Mouse (Mus musculus) liver, embryonic 12.5 days (tissue): Measurements from ENCODE around the gene Caskin1. TPM values are rescaled to one million over a fixed set of nuclear protein-coding genes. Genes with fewer than 3 reads are reported as not detected.
A peak's percentile ranks its signal among the peaks of the same experiment; 100 is the strongest.

Experiments
- ATAC-seq: fragments of 200-750 bp; cut with Nextera tagmentation; 2 replicates; pipeline ENCODE4 v1.8.0; 2017; ENCODE audit warnings: moderate number of reproducible peaks, mild to moderate bottlenecking, moderate library complexity
- H3K27ac ChIP-seq: fragments of 300-500 bp; sonication (generic); 2 replicates; pipeline ENCODE4 v1.5.1; 2016; ENCODE audit warnings: mild to moderate bottlenecking
- H3K27me3 ChIP-seq: fragments of 300-500 bp; sonication (generic); replicated peaks from 2 replicates; pipeline ENCODE4 v1.6.1; 2016; ENCODE audit warnings: mild to moderate bottlenecking, moderate library complexity
- H3K36me3 ChIP-seq: fragments of 300-500 bp; sonication (generic); 2 replicates; pipeline ENCODE4 v1.6.1; 2016; ENCODE audit warnings: mild to moderate bottlenecking, moderate library complexity
- H3K4me1 ChIP-seq: fragments of 300-500 bp; sonication (generic); 2 replicates; pipeline ENCODE4 v1.6.1; 2016
- H3K4me2 ChIP-seq: fragments of 300-500 bp; sonication (generic); 2 replicates; pipeline ENCODE4 v1.6.1; 2016; ENCODE audit warnings: mild to moderate bottlenecking, moderate library complexity
- H3K4me3 ChIP-seq: fragments of 300-500 bp; sonication (generic); 2 replicates; pipeline ENCODE4 v1.5.1; 2016; ENCODE audit warnings: mild to moderate bottlenecking, moderate library complexity
- H3K9ac ChIP-seq: fragments of 300-500 bp; sonication (generic); 2 replicates; pipeline ENCODE4 v1.6.1; 2016; ENCODE audit warnings: mild to moderate bottlenecking, moderate library complexity
- H3K9me3 ChIP-seq: fragments of 300-500 bp; sonication (generic); replicated peaks from 2 replicates; pipeline ENCODE4 v1.6.1; 2016; ENCODE audit warnings: mild to moderate bottlenecking, moderate library complexity
- WGBS: fragments of 180-500 bp; shearing (Covaris S2); methylation state at CpG from one replicate; pipeline ENCODE4 v1.1.7; 2016; ENCODE audit not compliant: insufficient replicate concordance; 5-methylcytosine and 5-hydroxymethylcytosine counted together
- polyA plus RNA-seq: library from polyadenylated mRNA; unstranded; fragments of >200 nt; fragmentation: Nextera tagmentation; extraction: Ambion mirVana; gene quantifications from 2 replicates; pipeline ENCODE4 v1.2.1, GENCODE M21; 2016

Caskin1 gene
- polyA plus RNA-seq, 1 experiment from 2014 or later = 0.14 TPM

DNA sequence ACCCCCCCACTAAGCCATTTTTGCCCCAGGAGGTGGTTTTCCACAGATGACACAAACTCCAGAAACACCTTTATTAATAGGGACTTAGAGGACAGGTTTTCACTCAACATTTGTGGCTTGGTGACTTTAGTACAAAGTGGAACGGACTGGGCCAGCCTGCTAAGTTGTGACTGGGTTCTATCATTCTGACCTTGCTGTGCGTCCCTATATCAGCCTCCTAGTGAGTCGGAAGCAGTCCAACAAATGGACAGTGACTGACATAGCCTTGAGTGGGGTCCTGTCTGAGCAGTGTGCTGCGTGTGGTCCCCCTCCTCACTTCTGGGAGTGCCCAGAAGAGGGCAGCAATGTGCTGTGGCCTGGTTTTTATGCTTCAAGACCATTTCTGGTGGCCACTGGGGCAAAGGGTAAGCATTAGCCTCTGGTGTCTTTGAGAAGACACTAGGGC is 40.6 kb downstream of the Caskin1 start:
- Histone ChIP-seq H3K4me2 (peak overlapping the region; percentile 82), H3K9ac (peak overlapping the region; percentile 81), H3K4me1 (peaks cover 81% of the 10 kb centered on the region), H3K27ac (peak overlapping the region; percentile 88), H3K36me3 (peaks cover 34% of the 10 kb centered on the region), H3K27me3 (no peaks in the 10 kb centered on the region), H3K9me3 (no peaks in the 10 kb centered on the region), H3K4me3 (peak overlapping the region; percentile 93)
- WGBS = 1% methylated on average over 4 of the region's 4 CpGs
- no peak for ATAC-seq

GRCm38 (mm10) chr17:24529883-24530282 is 41.5 kb downstream of the Caskin1 start:
- 17% methylated on average over 5 of the region's 5 CpGs for WGBS
- Histone ChIP-seq H3K4me3 (peak overlapping the region; percentile 93), H3K9ac (peak overlapping the region; percentile 81), H3K27ac (peak overlapping the region; percentile 88), H3K27me3 (no peaks in the 10 kb centered on the region), H3K9me3 (no peaks in the 10 kb centered on the region), H3K4me2 (peak overlapping the region; percentile 82), H3K36me3 (peaks cover 27% of the 10 kb centered on the region), H3K4me1 (peaks cover 84% of the 10 kb centered on the region)
- no peak for ATAC-seq

DNA sequence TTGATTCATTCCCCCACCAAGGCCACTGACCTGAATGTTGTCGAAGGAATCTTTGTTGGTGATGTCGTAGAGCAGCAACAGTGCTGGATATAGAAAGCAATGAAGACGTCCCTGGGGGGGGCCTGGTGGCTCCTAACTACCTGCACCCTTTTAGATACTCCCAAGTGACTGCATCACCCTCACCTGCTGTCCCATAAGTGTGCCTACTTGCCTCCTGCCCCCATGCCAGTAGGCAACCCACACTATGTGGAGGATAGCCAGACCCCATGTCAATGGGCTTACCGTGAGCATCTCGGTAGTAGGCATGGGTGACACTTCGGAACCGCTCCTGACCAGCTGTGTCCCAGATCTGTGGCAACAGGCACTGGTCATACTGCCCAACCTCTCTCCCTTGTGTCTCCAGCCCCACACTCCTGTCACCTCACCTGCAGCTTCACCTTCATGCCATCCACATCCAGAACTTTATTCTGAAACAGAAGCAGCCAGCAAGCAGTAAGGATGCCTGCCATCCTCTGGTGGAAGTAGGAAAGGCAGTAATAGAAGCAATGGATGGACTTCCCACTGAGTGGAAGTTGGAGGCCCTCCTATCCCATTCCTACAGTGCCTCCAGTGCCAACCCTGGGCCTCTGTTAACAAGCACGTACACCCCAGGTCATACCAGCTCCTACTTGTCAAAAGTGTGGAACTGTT is 42.1 kb downstream of the Caskin1 start:
- Histone ChIP-seq H3K4me2 (peak overlapping the region; percentile 82), H3K36me3 (peaks cover 22% of the 10 kb centered on the region), H3K9ac (peak overlapping the region; percentile 81), H3K4me1 (peaks cover 78% of the 10 kb centered on the region), H3K4me3 (peak overlapping the region; percentile 93), H3K27me3 (no peaks in the 10 kb centered on the region), H3K9me3 (no peaks in the 10 kb centered on the region), H3K27ac (peak overlapping the region; percentile 88)
- ATAC-seq = no peak
- WGBS = 12% methylated on average over 8 of the region's 8 CpGs

DNA sequence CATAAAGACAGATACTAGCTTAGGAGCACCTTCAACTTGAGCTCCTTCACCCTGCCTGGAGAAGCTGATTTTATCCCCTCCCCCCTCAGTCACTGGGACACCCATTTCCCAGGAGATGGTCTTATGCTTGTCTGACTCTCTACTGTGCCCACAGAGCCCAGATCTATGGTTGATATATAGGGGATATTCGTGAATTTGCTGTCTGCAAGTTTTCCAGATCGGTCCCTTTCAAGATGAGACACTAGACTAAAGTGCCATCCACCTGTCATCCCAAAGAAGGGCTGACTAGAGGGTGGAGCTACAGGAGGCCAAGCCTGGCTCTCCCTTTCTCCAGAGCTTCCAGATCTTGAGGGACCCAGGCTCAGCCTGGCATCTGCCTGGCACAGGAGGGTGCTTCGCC is 42.7 kb downstream of the Caskin1 start:
- WGBS = 45% methylated on average over 3 of the region's 3 CpGs
- no peak for ATAC-seq
- H3K4me2 ChIP-seq = peak overlapping the region; percentile 82
- H3K9ac ChIP-seq = 0 out of 2 replicates have a peak overlapping the region, but pooled peaks have one; percentile 81
- no peak overlapping the region for H3K4me3 ChIP-seq
- no peaks in the 10 kb centered on the region for H3K27me3 ChIP-seq
- H3K9me3 ChIP-seq = no peaks in the 10 kb centered on the region
- peak overlapping the region; percentile 88 for H3K27ac ChIP-seq
- peaks cover 74% of the 10 kb centered on the region for H3K4me1 ChIP-seq
- H3K36me3 ChIP-seq = peaks cover 22% of the 10 kb centered on the region

- Histone ChIP-seq H3K9me3 (no peaks in the 10 kb centered on the region), H3K9ac (no peak overlapping the region), H3K27ac (peak overlapping the region; percentile 88; the same call in 1 of the 2 replicates), H3K36me3 (peaks cover 22% of the 10 kb centered on the region), H3K4me1 (peaks cover 64% of the 10 kb centered on the region), H3K27me3 (no peaks in the 10 kb centered on the region), H3K4me2 (no peak overlapping the region), H3K4me3 (no peak overlapping the region)
- no peak for ATAC-seq
- WGBS = 73% methylated on average over 7 of the region's 7 CpGs
Measured at GRCm38 (mm10) chr17:24532045-24532444, 43.6 kb downstream of the Caskin1 start.

DNA sequence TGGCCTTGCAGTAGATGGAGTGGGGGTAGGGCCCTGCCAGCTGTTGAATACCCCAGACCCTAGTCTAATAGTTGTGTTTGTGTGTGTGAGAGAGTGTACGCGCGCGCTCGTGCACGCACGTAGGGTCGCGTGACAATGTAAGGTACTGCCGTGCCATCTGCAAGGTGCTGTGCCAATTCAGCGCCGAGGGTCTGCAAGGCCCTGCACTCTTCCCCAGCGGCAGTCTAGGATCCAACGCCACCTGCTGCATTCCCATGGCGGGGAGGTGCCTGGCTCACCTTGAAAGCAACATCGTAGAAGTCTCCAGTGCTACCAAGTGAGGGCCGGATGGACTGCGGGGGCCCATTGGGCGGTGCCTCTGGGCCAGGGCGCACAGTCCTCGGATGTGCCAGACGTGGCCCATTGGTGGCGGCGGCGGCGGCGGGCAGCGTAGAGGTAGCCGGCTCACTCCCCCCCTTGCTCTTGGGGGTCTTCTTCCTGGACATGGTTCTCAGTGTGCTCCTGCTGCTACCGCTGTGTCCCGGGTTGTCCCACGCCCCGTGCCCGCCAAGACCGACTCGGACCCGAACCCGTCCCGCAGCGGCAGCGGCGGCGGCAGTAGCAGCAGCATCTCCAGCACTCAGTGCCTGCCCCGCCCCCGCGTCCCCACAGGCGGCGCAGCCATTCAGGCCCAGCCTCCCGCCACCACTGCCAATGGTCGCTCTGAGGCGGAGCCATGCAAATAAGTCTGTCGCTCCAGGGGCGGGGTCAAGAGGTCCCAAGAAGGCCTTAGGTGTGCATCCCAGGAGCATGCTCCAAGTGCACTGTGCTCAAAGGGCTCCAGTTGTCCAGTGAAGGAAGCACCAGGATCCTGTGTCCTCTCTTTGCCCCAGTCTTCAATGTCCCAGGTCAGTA is 44.9 kb downstream of the Caskin1 start:
- Histone ChIP-seq H3K9ac (peak overlapping the region; percentile 68), H3K27me3 (no peaks in the 10 kb centered on the region), H3K4me1 (peaks cover 62% of the 10 kb centered on the region), H3K4me3 (peak overlapping the region; percentile 59), H3K36me3 (peaks cover 22% of the 10 kb centered on the region), H3K4me2 (peak overlapping the region; percentile 94), H3K9me3 (no peaks in the 10 kb centered on the region), H3K27ac (peak overlapping the region; percentile 17; the same call in 1 of the 2 replicates)
- WGBS = 9% methylated on average over 51 of the region's 53 CpGs
- peak; percentile 85 for ATAC-seq

GRCm38 (mm10) chr17:24534160-24534718 is 45.8 kb downstream of the Caskin1 start, which contains the start of gene Rab26:
Rab26 (minus strand) TSS chr17:24534210.
- Histone ChIP-seq H3K9me3 (no peaks in the 10 kb centered on the region), H3K4me2 (peak within 1 kb of the TSS; percentile 94), H3K4me3 (peak within 1 kb of the TSS; percentile 59), H3K27me3 (no peaks in the 10 kb centered on the region), H3K9ac (peak within 1 kb of the TSS; percentile 68), H3K4me1 (peaks cover 55% of the 10 kb centered on the region), H3K27ac (peak within 1 kb of the TSS; percentile 17; the same call in 1 of the 2 replicates), H3K36me3 (peaks cover 18% of the 10 kb centered on the region)
- ATAC-seq = no peak
- 47% methylated on average over 8 of the region's 8 CpGs for WGBS

- no peaks in the 10 kb centered on the region for H3K9me3 ChIP-seq
- H3K9ac ChIP-seq = no peak overlapping the region
- H3K27me3 ChIP-seq = no peaks in the 10 kb centered on the region
- H3K4me3 ChIP-seq = no peak overlapping the region
- no peak overlapping the region for H3K4me2 ChIP-seq
- no peak for ATAC-seq
- peaks cover 47% of the 10 kb centered on the region for H3K4me1 ChIP-seq
- peaks cover 8% of the 10 kb centered on the region for H3K36me3 ChIP-seq
- WGBS = 44% methylated on average over 5 of the region's 5 CpGs
- H3K27ac ChIP-seq = no peak overlapping the region
Measured at GRCm38 (mm10) chr17:24535300-24535699, 46.9 kb downstream of the Caskin1 start.

GRCm38 (mm10) chr17:24537536-24537935 is 49.1 kb downstream of the Caskin1 start:
- H3K4me1 ChIP-seq = peaks cover 26% of the 10 kb centered on the region
- no peak overlapping the region for H3K4me3 ChIP-seq
- H3K27ac ChIP-seq = no peak overlapping the region
- no peaks in the 10 kb centered on the region for H3K36me3 ChIP-seq
- H3K27me3 ChIP-seq = no peaks in the 10 kb centered on the region
- H3K9ac ChIP-seq = no peak overlapping the region
- no peak overlapping the region for H3K4me2 ChIP-seq
- no peaks in the 10 kb centered on the region for H3K9me3 ChIP-seq
- 37% methylated on average over 3 of the region's 3 CpGs for WGBS
- no peak for ATAC-seq

- no peak overlapping the region for H3K27ac ChIP-seq
- no peak overlapping the region for H3K4me3 ChIP-seq
- H3K36me3 ChIP-seq = no peaks in the 10 kb centered on the region
- H3K9me3 ChIP-seq = no peaks in the 10 kb centered on the region
- peaks cover 3% of the 10 kb centered on the region for H3K27me3 ChIP-seq
- ATAC-seq = no peak
- 42% methylated on average over 8 of the region's 8 CpGs for WGBS
- no peak overlapping the region for H3K9ac ChIP-seq
- peaks cover 12% of the 10 kb centered on the region for H3K4me1 ChIP-seq
- H3K4me2 ChIP-seq = no peak overlapping the region
Measured at GRCm38 (mm10) chr17:24538950-24539349, 50.5 kb downstream of the Caskin1 start.

DNA sequence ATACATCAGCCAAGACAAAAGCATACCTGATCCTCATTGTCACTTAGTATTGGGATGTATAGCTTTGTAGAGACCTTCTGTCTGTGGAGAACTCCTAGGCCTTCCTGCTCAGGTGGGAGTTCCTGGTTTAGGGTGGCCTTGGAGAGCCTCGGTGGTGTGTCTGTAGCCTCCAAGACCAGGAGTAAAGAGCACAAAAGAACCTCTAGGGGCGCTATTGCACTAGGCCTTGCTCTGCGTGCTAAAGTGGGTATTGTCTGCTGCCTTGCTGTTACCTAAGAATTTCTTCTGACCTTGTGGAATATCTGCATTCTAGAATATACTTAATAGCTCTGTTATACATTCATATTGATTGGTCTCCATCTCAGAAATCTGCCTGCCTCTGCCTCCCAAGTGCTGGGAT is 52.0 kb downstream of the Caskin1 start:
- H3K27ac ChIP-seq = no peak overlapping the region
- H3K9ac ChIP-seq = no peak overlapping the region
- 5% methylated on average over 3 of the region's 3 CpGs for WGBS
- ATAC-seq = peak; percentile 64; the same call in 1 of the 2 replicates
- peaks cover 11% of the 10 kb centered on the region for H3K27me3 ChIP-seq
- H3K4me1 ChIP-seq = peaks cover 6% of the 10 kb centered on the region; the same call in 1 of the 2 replicates
- no peaks in the 10 kb centered on the region for H3K36me3 ChIP-seq
- no peaks in the 10 kb centered on the region for H3K9me3 ChIP-seq
- no peak overlapping the region for H3K4me2 ChIP-seq
- no peak overlapping the region for H3K4me3 ChIP-seq
